Mouse (Mus musculus): ENCODE measurements around the gene Nrap.

DNA sequence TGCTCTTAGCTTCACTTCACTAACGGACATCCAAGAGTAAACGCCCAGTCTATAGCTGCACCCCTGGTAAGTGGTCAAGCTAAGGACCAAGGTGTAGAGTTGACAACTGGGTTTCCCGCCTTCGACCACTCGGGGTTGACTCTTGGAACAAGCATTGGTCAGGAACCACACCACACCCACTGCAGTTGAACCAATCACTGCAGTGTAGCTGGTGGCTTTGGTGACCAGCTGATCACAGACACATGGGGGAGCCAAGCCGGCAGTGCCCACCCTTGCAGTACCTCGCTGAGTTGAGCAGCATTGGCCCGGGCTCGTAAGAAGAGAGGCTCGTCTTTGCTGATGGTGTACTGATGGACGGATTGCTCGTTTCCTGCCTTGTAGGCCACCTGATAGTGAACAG lies 34.6 kb downstream of the Nrap start:
- no peak for TF ChIP-seq CTCF (IDR thresholded peaks at IDR 0.05; ENCODE audit: low read depth, low read length)
- no peak for TF ChIP-seq POLR2A (IDR thresholded peaks at IDR 0.05; ENCODE audit: extremely low read depth, insufficient read depth, low read length)

Data from liver, adult 2 months (tissue).